Mouse (Mus musculus) CD8-positive naive resting alpha-beta T cell, adult 2 months (primary cell): Measurements from ENCODE around the gene Dnah2.

ENCODE experiments used
- DNase-seq, 2 experiments: peaks; one replicate each; pipeline ENCODE4 v3.0.0; 2022; ENCODE audit warnings: low read depth in 2 of 2, low spot score in 2 of 2

The Dnah2 gene

DNA sequence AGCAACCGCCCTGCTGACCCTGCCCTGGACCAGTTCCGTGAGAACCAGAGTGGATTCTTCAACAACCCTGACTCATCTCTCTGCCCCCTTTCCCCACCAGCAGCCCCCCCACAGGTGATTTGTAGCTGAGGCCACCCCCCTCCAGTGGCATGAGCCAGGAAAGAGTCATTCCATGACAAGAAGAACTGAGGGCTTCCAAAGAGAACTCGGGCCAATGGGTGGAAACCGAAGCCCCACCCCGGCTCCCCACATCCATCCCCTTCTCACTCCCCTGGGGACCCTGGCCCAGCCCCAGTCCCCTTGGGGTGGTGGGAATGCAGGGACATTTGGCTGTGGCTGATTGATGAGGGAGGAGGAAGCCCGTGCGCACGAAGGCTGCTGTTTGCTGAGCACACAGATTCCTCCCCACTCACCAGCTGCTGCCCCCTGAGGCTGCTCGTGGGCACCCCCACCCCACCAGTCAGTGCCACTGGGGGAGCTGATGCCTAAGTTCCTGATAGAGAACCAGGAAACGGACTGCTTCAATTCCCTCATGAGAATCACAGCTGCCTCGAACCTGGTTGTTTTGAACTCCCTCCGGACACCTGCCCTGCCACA lies at the start of gene Dnah2:
Gene Dnah2 (minus strand): TSS at position 51 of the 597 bp plus-strand sequence.
- DNase-seq = no peak

DNA sequence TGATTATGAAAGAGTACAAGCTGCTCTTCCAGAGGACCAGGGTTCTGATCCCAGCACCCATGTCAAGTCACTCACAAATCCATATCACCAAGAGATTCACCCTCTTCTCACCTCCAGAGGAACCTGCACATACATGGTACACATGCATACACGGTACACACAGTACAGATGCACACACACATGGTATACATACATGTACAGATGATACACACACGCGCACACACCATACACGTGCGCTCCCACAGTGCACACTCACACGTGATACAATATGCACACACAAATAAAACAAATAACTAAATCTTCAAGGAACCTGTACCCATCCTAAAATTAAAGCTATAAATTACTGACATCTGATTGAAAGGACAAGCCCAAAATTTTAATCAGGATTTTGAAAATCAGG lies 45.9 kb upstream of the Dnah2 start:
- DNase-seq = no peak

DNA sequence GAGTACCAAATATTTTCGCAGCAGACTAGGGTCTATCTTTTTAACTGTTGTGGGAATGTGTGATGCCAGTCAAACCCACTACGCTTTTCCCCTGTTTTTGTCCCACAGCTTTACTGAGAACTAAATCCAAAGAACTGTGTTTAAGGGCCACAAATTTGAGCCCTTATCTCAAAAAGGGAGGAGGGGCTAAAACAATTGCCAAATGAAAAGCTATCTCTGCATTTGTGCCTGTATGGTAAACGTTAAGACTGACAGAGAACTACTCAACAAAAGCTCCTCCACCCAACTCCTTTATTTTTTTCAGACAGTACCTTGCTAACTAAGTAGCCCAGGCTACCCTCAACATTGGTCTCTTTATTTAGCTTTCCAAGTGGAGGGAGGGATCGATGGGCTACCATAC lies 43.9 kb upstream of the Dnah2 start:
- no peak for DNase-seq

DNA sequence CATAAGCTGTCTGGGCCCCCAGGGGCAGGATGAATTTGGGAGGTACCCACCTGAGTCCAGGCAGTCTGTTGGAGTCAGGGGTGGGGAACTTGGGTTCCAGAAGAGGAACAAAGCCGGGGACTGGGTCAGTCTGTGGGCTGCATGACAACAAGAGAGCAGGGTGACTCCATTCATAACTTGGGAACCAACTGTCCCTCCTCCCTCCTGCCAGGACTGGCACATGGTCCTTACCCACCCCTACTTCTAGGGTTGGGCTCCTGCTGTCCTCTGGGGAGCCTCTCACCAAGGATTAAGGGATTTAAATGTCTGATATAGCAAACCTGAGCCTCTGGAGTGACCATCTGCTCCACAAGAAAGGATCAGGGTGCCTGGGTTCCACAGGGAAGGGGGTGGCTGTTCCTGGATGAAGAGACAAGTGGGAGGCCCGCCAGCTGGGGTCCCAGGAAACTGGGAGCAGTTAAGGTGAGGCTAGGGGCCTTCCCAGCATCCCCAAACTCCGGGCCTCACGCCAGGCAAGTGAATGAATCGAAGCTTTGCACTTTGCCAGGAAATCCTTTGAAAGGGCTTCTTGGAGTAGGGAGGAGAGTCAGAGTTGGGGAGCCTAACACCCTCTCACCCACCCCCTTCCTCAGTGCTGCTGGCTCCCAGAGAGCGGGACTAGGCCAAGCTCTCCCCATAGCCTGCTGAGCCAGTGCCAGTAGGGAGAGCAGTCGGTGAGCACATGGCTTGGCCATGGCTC lies 43.2 kb upstream of the Dnah2 start:
- no peak for DNase-seq

DNA sequence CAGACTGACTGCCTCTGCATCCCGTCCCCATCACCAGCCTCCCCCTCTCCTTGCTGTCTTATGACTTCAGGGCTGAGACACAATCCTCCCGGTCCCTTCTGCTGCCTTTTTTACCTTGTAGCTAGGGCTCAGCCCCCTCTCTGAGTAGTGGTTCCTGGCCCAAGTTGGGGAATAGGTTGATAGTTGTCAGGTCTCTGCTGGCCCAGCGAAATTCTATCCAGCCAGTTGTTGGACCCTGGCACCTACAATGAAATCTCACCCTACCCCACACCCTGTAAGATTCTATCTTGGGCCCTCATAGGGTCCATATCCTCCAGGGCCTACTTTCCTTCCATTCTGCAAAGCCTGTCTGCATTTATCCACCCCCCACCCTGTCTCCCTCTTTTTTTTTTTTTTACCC lies 42.5 kb upstream of the Dnah2 start:
- DNase-seq = no peak

DNA sequence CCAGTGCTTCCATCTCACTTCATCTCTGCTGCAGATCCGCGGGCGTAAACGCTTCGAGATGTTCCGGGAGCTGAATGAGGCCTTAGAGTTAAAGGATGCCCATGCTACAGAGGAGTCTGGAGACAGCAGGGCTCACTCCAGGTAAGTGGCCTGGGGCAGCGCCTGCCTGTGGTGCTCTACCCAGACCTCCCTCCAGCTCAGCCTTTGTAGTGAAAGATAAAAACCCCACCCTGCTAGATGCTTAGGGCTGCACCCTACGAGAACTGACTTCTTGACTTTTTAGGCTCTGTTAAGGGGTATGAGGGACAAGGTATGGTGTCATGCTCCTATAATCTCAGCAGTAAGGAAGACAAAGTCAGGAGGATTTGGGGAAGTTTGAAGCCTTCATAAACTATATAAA lies 41.7 kb upstream of the Dnah2 start:
- no peak for DNase-seq

DNA sequence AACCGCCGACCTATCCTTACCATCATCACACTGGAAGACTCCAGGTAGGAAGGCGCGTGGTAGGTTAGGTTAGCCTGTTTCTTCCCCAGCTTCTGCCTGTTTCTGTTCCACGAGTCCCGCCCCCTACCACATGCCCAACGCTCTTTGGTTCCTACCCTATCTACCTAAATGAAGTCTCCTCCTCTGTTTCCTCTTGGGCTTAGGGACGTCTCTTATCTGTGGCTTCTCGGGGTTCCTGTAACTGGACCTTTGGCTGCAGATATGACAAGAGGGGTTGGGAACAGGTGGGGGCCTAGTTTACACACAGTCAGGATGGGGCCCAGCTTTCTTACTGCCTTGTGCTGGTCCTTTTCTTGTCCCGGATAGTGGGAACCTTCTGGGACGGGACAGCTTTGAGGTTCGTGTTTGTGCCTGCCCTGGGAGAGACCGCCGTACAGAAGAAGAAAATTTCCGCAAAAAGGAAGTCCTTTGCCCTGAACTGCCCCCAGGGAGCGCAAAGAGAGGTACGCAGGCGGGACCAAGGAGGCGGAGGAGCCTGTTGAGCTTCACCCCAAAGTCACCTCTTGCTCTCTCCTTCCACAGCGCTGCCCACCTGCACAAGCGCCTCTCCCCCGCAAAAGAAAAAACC lies 40.4 kb upstream of the Dnah2 start:
- DNase-seq = no peak

DNA sequence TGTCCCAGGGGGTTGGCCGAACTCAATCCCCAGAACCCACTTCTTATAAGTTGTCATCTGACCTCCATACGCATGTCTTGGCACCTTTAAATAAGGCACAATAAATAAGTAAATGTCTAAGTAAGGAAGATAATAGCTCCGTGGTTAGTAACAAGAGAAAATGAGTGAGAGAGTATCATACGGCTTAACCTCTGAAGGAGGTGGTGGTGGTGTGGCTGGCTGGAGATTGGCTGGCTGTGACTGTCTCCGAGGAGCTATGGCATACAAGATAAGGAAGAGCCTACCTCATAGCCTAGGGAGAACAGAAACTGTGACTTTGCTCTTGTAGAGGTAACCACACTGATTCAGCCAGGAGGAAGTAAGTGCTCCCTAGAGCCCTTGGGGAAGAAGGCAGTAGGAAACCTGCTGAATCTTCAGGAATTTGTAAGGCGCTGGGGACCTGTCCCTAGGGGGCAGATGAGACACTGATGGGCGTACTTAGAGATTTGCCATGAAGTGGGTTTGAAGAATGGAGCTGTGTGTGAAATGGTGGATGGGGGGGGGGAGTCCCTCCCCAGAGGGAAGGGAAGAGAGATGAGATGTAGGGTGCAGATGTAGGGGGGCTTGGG lies 36.9 kb upstream of the Dnah2 start:
- no peak for DNase-seq

DNA sequence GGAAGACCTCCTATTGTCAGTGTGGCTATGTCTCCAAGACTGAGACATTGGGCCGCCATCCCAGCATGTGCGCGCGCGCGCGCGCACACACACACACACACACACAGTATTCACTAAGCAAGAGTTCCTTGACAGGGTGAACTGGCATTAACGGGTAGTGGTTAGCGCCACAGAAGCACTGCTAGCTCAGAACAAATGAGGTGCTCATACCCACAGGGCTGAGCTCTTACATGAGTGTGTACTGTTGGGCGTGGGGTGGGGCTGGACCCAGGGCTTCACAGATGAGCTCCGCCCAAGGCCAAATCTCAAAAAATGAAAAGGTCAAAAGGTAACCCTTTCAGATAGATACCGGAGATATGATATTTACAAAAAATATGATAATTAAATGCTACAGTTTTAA lies 36.0 kb upstream of the Dnah2 start:
- DNase-seq = no peak

DNA sequence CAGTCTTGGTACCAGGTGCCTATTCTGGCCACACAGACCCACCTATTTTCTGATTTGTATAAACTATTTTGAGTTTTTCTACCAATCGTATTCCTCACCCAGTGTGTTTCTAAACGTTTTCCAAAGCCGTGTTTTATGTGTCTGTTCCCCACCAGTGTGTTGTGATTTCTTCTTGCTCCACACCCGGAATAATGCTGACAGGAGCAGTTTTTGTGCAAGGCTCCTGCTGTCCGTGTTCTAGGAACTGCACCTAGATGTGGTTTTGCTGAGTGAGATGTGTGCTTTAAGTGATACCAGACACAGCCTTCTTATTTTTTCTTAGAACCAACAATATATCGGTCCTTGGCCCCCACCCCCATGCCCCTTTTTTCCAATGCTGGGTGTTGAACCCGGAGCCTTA lies 35.1 kb upstream of the Dnah2 start:
- no peak for DNase-seq

DNA sequence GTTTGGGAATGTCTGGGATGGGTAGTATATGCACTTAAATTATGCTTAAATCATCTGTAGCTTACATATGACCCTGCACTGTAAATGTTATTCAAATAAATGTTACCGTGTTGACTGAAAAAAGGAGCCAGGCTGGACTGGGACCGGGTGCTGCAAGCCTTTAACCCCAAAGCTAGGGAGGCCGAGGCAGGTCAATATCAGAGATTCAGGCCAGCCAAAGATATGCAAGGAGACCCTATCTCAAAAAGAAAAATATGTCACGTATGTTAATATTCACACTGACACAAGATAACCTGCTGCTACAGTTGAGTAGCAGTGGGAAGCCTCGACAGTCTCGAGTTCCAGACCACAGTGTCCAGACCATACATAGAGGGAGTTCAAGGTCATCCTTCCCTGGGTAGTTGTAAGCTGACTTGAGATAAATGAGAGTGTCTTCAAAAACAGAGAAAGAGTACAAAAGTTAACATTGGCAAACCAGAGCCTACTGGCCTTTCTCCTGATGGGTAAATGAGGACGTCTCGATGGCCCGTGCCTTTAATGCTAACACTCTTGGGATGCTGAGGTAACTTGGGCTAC lies 33.4 kb upstream of the Dnah2 start:
- no peak for DNase-seq

DNA sequence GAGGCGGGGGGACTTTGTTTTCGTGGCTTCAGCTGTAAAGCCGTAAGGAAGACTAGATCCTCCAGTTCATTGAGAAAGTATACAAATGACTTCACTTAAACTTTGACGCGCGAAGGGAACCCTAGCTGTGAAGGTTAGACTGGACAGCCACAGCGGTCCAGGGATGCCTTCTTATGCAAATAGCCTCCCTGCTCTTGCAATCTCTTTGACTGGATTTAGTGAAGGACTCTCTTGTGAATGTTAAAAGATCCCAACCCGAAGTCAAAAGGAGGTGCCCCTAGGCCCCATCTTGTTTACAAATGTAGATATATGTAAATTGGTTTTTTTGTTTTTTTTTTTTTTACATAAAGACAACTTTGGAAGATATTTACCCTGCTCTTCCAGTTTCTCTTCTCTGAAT lies 32.9 kb upstream of the Dnah2 start:
- DNase-seq = no peak

DNA sequence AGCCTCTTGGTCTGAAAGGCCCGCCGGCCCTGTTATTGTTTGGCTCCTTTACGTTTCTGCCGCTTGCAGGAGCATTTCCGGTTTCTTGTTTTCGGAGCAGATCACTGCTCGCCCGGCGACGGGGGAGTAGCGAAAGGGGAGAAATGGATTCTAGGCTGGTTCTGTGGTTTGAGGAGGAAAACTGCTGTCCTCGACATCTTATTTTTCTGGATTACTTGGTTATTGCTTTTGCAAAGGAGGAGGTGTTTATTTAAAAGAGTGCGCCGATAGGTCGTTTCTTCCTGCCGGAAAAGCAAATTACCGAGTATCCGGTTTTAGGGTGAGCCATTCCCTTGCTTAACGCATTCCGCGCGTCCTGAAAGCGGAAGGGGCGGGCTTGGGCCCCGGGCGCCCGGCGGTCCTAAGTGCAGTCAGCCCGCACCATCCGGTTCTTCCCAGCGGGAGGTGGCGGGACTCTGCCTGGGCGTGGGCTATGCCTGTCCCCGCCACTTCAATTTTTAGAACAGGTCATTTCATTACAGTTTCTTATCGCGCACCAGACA lies 32.3 kb upstream of the Dnah2 start:
- peak; percentile 75 to 83 for DNase-seq

DNA sequence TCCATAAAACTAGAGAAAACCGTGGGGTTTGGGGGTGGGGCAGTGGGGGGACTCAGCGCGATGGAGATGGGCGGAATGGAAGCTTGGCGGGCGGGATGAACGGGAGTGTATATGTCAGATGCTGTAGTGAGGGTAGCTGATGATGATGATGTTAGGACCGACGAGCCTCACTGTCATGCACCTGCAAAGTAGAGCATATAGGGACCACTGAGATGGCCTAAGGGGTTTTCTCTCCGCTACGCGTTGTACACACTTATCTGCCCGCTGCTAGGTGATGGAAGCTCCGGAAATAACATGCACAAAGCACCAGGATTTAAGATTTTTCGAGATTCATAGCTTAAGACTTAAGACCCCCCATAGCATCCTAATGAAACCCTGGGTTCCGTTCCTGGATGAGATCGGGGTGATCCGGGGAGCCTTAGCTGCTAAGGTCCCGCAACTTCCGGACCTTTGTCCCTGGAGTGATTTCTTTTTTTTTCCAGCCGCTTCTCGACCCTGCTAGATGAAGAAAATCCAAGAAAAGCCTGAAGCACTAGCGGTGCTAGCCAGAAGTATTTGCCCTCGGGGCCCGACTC lies 31.7 kb upstream of the Dnah2 start:
- DNase-seq = peak in 1 of 2 experiments; percentile 42

DNA sequence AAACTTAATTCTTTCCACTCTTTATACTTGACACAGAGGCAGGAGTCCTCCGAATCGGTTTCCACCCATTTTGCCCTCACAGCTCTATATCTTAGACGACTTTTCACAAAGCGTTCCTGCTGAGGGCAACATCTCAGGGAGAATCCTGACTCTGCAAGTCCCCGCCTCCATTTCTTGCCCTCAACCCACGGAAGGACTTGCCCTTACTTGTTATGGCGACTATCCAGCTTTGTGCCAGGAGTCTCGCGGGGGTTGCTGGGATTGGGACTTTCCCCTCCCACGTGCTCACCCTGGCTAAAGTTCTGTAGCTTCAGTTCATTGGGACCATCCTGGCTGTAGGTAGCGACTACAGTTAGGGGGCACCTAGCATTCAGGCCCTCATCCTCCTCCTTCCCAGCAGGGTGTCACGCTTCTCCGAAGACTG lies 31.2 kb upstream of the Dnah2 start, which contains the start of the genes Wrap53 and Trp53:
Gene Wrap53 (minus strand): TSS at position 165 of the 424 bp plus-strand sequence.
Gene Trp53 (plus strand): TSS at position 269 of the 424 bp plus-strand sequence.
- DNase-seq = peak; percentile 83 to 84

DNA sequence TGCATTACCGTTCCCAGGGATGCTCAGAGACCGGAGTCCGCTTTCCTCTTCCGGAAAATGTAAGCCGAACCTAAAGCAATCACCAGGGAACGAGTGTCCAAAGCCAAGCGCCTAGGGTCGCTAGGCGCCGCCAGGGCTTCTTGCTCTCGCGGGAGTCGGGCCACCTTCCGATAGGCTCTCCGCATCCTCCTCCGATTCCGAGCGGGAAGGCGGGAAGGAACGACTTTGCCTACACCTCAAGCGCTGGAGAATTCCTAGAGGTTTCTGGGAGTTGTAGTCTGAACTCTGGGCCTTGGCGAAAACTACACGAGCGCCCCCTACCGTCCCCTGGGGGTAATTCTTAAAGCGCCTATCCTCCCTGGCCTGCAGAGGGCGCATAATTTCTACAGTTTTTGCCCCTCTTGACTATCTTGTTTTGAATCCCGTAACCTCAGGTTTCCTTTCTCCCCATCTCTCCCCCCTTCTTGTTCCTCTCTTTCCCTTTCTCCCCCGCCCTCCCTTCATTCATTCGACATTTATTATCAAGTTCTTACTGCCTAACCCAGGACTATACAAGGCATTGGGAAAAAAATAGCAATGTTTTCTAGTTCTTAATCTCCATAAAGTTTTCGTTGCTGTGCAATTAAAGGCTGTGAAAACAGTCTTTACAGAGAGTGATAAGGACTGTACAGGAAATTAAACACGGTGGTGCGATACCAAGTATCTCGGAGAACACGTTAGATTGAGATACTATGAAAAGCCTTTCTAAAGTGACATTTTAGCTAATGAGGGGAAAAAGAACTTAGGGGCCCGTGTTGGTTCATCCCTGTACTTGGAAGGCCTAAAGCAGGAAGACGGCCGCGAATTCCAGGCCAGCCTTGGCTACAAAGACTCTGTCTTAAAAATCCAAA lies 30.5 kb upstream of the Dnah2 start:
- DNase-seq = peak; percentile 96 to 98

DNA sequence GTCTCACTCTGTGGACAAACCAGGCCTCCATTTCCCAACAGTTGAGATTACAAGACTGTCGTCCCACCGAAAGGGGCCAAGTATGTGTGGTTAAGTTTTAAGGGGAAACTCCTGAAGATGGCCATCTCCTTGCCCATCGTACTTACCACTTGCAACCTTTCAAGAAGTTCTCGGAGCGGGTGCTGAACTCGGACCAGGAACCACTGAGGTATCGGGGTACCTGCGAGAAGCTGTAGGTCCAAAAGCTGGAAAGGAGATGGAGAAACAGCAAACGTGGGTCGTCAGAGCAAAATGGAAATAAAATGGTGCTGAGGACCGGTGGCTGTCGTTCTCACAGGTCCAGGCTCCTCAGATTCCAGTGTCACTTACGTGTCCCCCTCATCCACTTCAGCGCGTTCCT lies 29.4 kb upstream of the Dnah2 start:
- DNase-seq = no peak

DNA sequence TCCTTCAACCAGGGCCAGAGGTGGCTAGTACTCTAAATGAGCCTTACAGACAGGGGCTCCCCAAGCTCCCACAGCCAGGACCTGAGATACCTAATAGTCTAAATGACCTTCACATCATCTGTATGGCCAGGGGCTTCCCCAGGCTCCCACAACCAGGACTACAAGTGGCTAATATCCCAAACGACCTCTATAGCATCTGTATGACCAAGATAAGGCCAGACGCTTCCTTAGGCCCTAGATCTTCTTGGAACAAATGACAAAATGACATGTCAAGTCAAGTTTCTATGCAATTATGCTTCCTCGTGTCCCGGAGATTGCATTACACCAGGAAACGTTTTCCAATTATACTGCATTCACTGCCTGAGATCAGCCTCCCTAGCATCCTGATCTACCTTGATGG lies 27.4 kb upstream of the Dnah2 start:
- DNase-seq = no peak

DNA sequence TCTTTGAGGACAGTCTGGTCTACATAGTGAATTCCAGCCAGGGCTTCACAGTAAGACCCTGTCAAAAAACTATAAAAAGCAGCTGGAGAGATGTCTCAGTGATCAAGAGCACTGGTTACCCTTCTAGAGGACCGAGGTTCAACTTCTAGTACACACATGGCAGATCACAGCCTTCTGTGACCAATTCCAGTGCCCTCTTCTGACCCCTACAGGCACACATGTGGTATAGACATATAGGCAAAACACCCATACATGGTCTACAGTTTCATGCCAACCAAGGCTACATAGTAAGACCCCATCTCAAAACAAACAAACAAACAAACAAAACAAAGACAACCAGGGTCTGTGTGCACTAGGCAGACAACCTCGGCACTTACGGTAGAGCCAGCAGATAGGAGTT lies 26.3 kb upstream of the Dnah2 start:
- DNase-seq = peak; percentile 20 to 22

DNA sequence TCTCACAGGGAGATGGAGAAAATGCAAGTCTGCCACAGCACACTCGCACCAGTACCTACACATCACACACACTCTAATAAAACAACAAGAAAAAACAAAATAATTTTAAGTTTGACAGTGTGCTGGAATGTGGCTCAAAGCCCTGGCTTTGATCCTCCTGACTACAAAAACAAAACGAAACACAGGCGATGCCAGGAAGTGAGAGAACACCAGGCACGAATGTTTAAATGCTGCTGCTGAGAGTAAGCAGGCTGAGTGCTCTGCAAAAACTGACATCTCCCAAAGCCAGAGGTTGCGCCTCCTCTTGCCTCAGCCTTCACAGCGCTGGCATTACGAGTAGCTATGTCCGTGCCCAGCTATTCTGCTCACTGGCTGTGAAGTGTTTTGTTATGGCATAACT lies 16.2 kb upstream of the Dnah2 start:
- DNase-seq = no peak
